Mouse (Mus musculus) midbrain, embryonic 14.5 days (tissue): Measurements from ENCODE around the gene Dnajc17. TPM values are rescaled to one million over a fixed set of nuclear protein-coding genes. Genes with fewer than 3 reads are reported as not detected.

Experiments
- ATAC-seq: fragments of 200-750 bp; cut with Nextera tagmentation; 2 replicates; pipeline ENCODE4 v1.8.0; 2017; ENCODE audit warnings: moderate number of reproducible peaks, moderate library complexity; ENCODE audit not compliant: low FRiP score, low TSS enrichment
- DNase-seq: peaks from one replicate; pipeline ENCODE4 v3.0.0-alpha.2; 2015
- H3K27ac ChIP-seq: fragments of 300-500 bp; sonication (generic); replicated peaks from 2 replicates; pipeline ENCODE4 v1.5.1; 2014; ENCODE audit warnings: mild to moderate bottlenecking, low read depth, low read length, moderate library complexity
- H3K27me3 ChIP-seq: fragments of 300-500 bp; sonication (generic); 2 replicates; pipeline ENCODE4 v1.6.1; 2014; ENCODE audit warnings: low read length, control low read depth, mixed read lengths; ENCODE audit not compliant: control insufficient read depth, insufficient read depth
- H3K36me3 ChIP-seq: fragments of 300-500 bp; sonication (generic); 2 replicates; pipeline ENCODE4 v1.6.1; 2014; ENCODE audit warnings: low read length, control low read depth; ENCODE audit not compliant: control insufficient read depth, insufficient read depth
- H3K4me1 ChIP-seq: fragments of 300-500 bp; sonication (generic); 2 replicates; pipeline ENCODE4 v1.6.1; 2014; ENCODE audit warnings: mild to moderate bottlenecking, antibody characterized with exemption, low read length, control low read depth; ENCODE audit not compliant: control insufficient read depth, insufficient read depth
- H3K4me2 ChIP-seq: fragments of 300-500 bp; sonication (generic); 2 replicates; pipeline ENCODE4 v1.6.1; 2014; ENCODE audit warnings: mild to moderate bottlenecking, low read length, moderate library complexity
- H3K4me3 ChIP-seq: fragments of 300-500 bp; sonication (generic); replicated peaks from 2 replicates; pipeline ENCODE4 v1.5.1; 2014; ENCODE audit warnings: low read depth, low read length
- H3K9ac ChIP-seq: fragments of 300-500 bp; sonication (generic); replicated peaks from 2 replicates; pipeline ENCODE4 v1.6.1; 2014; ENCODE audit warnings: mild to moderate bottlenecking, low read length, moderate library complexity
- H3K9me3 ChIP-seq: fragments of 300-500 bp; sonication (generic); 2 replicates; pipeline ENCODE4 v1.6.1; 2016; ENCODE audit warnings: low read length, control low read depth, mixed read lengths; ENCODE audit not compliant: control insufficient read depth
- whole genome bisulfite sequencing: fragments of 180-500 bp; shearing (Covaris S2); extraction: QIAGEN DNeasy Blood & Tissue Kit; methylation state at CpG from one replicate; pipeline ENCODE4 v1.1.7; 2014; 5-methylcytosine and 5-hydroxymethylcytosine counted together
- polyA plus RNA-seq: library from polyadenylated mRNA; unstranded; fragments of >200 nt; fragmentation: Nextera tagmentation; extraction: Ambion mirVana; gene quantifications from 2 replicates; pipeline ENCODE4 v1.2.1, GENCODE M21; 2014

Gene Dnajc17
- polyA plus RNA-seq, 1 experiment from 2014 or later: 21.8 TPM

- DNase-seq (peak; percentile 71), ATAC-seq (peak; percentile 35; the same call in 1 of the 2 replicates)
- 0 out of 2 replicates have a peak, but pooled peaks cover under 1% of the 10 kb centered on the region for H3K27me3 ChIP-seq
- no peaks in the 10 kb centered on the region for H3K9me3 ChIP-seq
- H3K27ac ChIP-seq: peak overlapping the region; percentile 5
- H3K4me2 ChIP-seq: peak overlapping the region; percentile 30
- H3K4me3 ChIP-seq: no peak overlapping the region
- H3K4me1 ChIP-seq: 0 out of 2 replicates have a peak, but pooled peaks cover 7% of the 10 kb centered on the region
- peak overlapping the region; percentile 14; the same call in 1 of the 2 replicates for H3K9ac ChIP-seq
- H3K36me3 ChIP-seq: peaks cover 14% of the 10 kb centered on the region
- WGBS: 19% methylated on average over 13 of the region's 13 CpGs
Observed at GRCm38 (mm10) chr2:119172862-119173576, 35.6 kb downstream of the Dnajc17 start.

- DNase-seq: no peak
Observed at GRCm38 (mm10) chr2:119172446-119172845, 36.1 kb downstream of the Dnajc17 start.

GRCm38 (mm10) chr2:119171574-119171973, 37.0 kb downstream of the Dnajc17 start:
- Histone ChIP-seq H3K4me1 (peaks cover 19% of the 10 kb centered on the region), H3K4me3 (no peak overlapping the region), H3K9me3 (no peaks in the 10 kb centered on the region), H3K9ac (no peak overlapping the region), H3K27me3 (peaks cover 11% of the 10 kb centered on the region; the same call in 1 of the 2 replicates), H3K27ac (no peak overlapping the region), H3K4me2 (no peak overlapping the region), H3K36me3 (peaks cover 4% of the 10 kb centered on the region; the same call in 1 of the 2 replicates)
- ATAC-seq: no peak
- 84% methylated on average over 8 of the region's 8 CpGs for WGBS
- no peak for DNase-seq

More at GRCm38 (mm10) chr2:119172446-119172845, 36.1 kb downstream of the Dnajc17 start:
- Histone ChIP-seq H3K4me3 (no peak overlapping the region), H3K27ac (peak overlapping the region; percentile 5; the same call in 1 of the 2 replicates), H3K4me1 (peaks cover 12% of the 10 kb centered on the region; the same call in 1 of the 2 replicates), H3K4me2 (no peak overlapping the region; the same call in 1 of the 2 replicates), H3K9ac (no peak overlapping the region), H3K9me3 (no peaks in the 10 kb centered on the region), H3K36me3 (peaks cover 12% of the 10 kb centered on the region; the same call in 1 of the 2 replicates), H3K27me3 (0 out of 2 replicates have a peak, but pooled peaks cover 5% of the 10 kb centered on the region)
- no peak for ATAC-seq
- 83% methylated on average over 7 of the region's 7 CpGs for WGBS

- no peak overlapping the region for H3K4me2 ChIP-seq
- WGBS: 80% methylated on average over 2 of the region's 2 CpGs
- H3K27ac ChIP-seq: no peak overlapping the region
- DNase-seq (no peak), ATAC-seq (no peak)
- peaks cover 21% of the 10 kb centered on the region for H3K27me3 ChIP-seq
- no peaks in the 10 kb centered on the region for H3K9me3 ChIP-seq
- no peak overlapping the region for H3K4me3 ChIP-seq
- H3K9ac ChIP-seq: no peak overlapping the region
- H3K36me3 ChIP-seq: 0 out of 2 replicates have a peak, but pooled peaks cover 3% of the 10 kb centered on the region
- peaks cover 19% of the 10 kb centered on the region for H3K4me1 ChIP-seq
Observed at GRCm38 (mm10) chr2:119170282-119170681, 38.3 kb downstream of the Dnajc17 start.

GRCm38 (mm10) chr2:119167866-119168256, 40.7 kb downstream of the Dnajc17 start:
- Histone ChIP-seq H3K4me3 (peak overlapping the region; percentile 50), H3K9me3 (no peaks in the 10 kb centered on the region), H3K27ac (no peak overlapping the region), H3K27me3 (peaks cover 21% of the 10 kb centered on the region), H3K36me3 (0 out of 2 replicates have a peak, but pooled peaks cover 3% of the 10 kb centered on the region), H3K4me1 (peaks cover 17% of the 10 kb centered on the region), H3K9ac (peak overlapping the region; percentile 45), H3K4me2 (peak overlapping the region; percentile 99)
- 2% methylated on average over 26 of the region's 26 CpGs for WGBS
- ATAC-seq (peak; percentile 46), DNase-seq (peak; percentile 9)

- Histone ChIP-seq H3K4me1 (peaks cover 12% of the 10 kb centered on the region), H3K27ac (no peak within 1 kb of the TSS), H3K4me2 (peak within 1 kb of the TSS; percentile 99), H3K9ac (peak within 1 kb of the TSS; percentile 45), H3K27me3 (peaks cover 21% of the 10 kb centered on the region), H3K36me3 (0 out of 2 replicates have a peak, but pooled peaks cover 3% of the 10 kb centered on the region), H3K4me3 (peak within 1 kb of the TSS; percentile 50), H3K9me3 (no peaks in the 10 kb centered on the region)
- ATAC-seq: peak; percentile 67
- peak; percentile 82 for DNase-seq
- WGBS: under 1% methylated on average over 60 of the region's 60 CpGs
Observed at GRCm38 (mm10) chr2:119166901-119167865, 41.4 kb downstream of the Dnajc17 start, which contains the start of gene Gchfr. Gene Gchfr, plus strand, starts transcription at chr2:119167773.

- Histone ChIP-seq H3K4me2 (no peak overlapping the region), H3K4me1 (peaks cover 12% of the 10 kb centered on the region), H3K4me3 (no peak overlapping the region), H3K9me3 (no peaks in the 10 kb centered on the region), H3K27ac (no peak overlapping the region), H3K9ac (no peak overlapping the region), H3K27me3 (peaks cover 21% of the 10 kb centered on the region), H3K36me3 (no peaks in the 10 kb centered on the region)
- ATAC-seq: no peak
- no peak for DNase-seq
Observed at GRCm38 (mm10) chr2:119165401-119165800, 43.2 kb downstream of the Dnajc17 start.

GRCm38 (mm10) chr2:119163999-119164398, 44.6 kb downstream of the Dnajc17 start:
- no peak overlapping the region for H3K4me3 ChIP-seq
- H3K36me3 ChIP-seq: no peaks in the 10 kb centered on the region
- no peaks in the 10 kb centered on the region for H3K9me3 ChIP-seq
- H3K4me1 ChIP-seq: peaks cover 12% of the 10 kb centered on the region
- no peak overlapping the region for H3K27ac ChIP-seq
- no peak overlapping the region for H3K9ac ChIP-seq
- ATAC-seq (no peak), DNase-seq (no peak)
- 88% methylated on average over 4 of the region's 4 CpGs for WGBS
- peaks cover 21% of the 10 kb centered on the region for H3K27me3 ChIP-seq
- no peak overlapping the region for H3K4me2 ChIP-seq
